Mouse (Mus musculus): ENCODE results near the gene Igfbp3.

DNA sequence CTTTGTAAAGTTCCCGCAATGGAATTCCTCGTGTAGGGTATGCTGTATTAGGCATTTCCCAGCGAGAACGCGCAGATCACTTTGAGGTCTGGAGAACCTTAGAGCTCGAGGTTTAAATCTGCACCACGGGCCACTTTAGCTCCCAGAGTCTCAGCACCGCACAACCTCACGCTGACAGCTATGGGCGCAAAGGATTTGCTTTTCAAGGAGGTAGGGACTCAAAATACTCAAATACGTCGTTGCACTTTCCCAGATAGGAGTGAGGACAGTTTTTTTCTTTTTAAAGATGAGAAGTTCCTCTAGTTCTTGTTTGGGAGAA is 578 bp upstream of the Igfbp3 start:
- no peak for TF ChIP-seq MAX (IDR thresholded peaks at IDR 0.05)
- TF ChIP-seq CTCF (IDR thresholded peaks at IDR 0.05; ENCODE audit: control insufficient read depth, insufficient read depth, insufficient read length) = no peak
- no peak for TF ChIP-seq USF1 (IDR thresholded peaks at IDR 0.05; ENCODE audit: low read depth)
- TF ChIP-seq CEBPB (IDR thresholded peaks at IDR 0.05; ENCODE audit: low read depth) = no peak
- no peak for TF ChIP-seq FOSL1 (IDR thresholded peaks at IDR 0.05; ENCODE audit: insufficient read depth, low read length, poor library complexity, severe bottlenecking)
